Mouse (Mus musculus) intestine, postnatal 0 days (tissue): Measurements from ENCODE around the gene Hbs1l. TPM values are rescaled to one million over a fixed set of nuclear protein-coding genes. Genes with fewer than 3 reads are reported as not detected.

Source experiments
- ATAC-seq: fragments of 200-750 bp; cut with Nextera tagmentation; 2 replicates; pipeline ENCODE4 v1.8.0; 2017; ENCODE audit warnings: mild to moderate bottlenecking, moderate TSS enrichment, moderate library complexity
- H3K27ac ChIP-seq: fragments of 300-500 bp; sonication (generic); 2 replicates; pipeline ENCODE4 v1.5.1; 2014; ENCODE audit warnings: mild to moderate bottlenecking, low read depth, low read length, moderate library complexity
- H3K27me3 ChIP-seq: fragments of 300-500 bp; sonication (generic); replicated peaks from 2 replicates; pipeline ENCODE4 v1.6.1; 2014; ENCODE audit warnings: low read length, mixed read lengths; ENCODE audit not compliant: control insufficient read depth, insufficient read depth
- H3K36me3 ChIP-seq: fragments of 300-500 bp; sonication (generic); 2 replicates; pipeline ENCODE4 v1.6.1; 2014; ENCODE audit warnings: mild to moderate bottlenecking, moderate library complexity; ENCODE audit not compliant: control insufficient read depth, insufficient read depth
- H3K4me1 ChIP-seq: fragments of 300-500 bp; sonication (generic); replicated peaks from 2 replicates; pipeline ENCODE4 v1.6.1; 2014; ENCODE audit warnings: antibody characterized with exemption, low read length, mixed read lengths; ENCODE audit not compliant: control insufficient read depth, insufficient read depth
- H3K4me2 ChIP-seq: fragments of 300-500 bp; sonication (generic); replicated peaks from 2 replicates; pipeline ENCODE4 v1.6.1; 2014; ENCODE audit warnings: low read depth, mild to moderate bottlenecking, moderate library complexity
- H3K4me3 ChIP-seq: fragments of 300-500 bp; sonication (generic); 2 replicates; pipeline ENCODE4 v1.5.1; 2014; ENCODE audit warnings: low read depth, low read length
- H3K9ac ChIP-seq: fragments of 300-500 bp; sonication (generic); 2 replicates; pipeline ENCODE4 v1.6.1; 2014; ENCODE audit warnings: mild to moderate bottlenecking, low read depth, low read length
- H3K9me3 ChIP-seq: fragments of 300-500 bp; sonication (generic); 2 replicates; pipeline ENCODE4 v1.6.1; 2016; ENCODE audit warnings: mixed run types; ENCODE audit not compliant: control insufficient read depth
- CTCF ChIP-seq: sonication (generic); IDR thresholded peaks from 2 replicates; pipeline ENCODE4 v1.5.1; 2016; ENCODE audit warnings: low read depth, mild to moderate bottlenecking, control low read depth, antibody characterized with exemption, moderate library complexity
- WGBS: fragments of 180-500 bp; shearing (Covaris S2); extraction: QIAGEN DNeasy Blood & Tissue Kit; methylation state at CpG from one replicate; pipeline ENCODE4 v1.1.7; 2014; 5-methylcytosine and 5-hydroxymethylcytosine counted together
- polyA plus RNA-seq: library from polyadenylated mRNA; unstranded; fragments of >200 nt; fragmentation: Nextera tagmentation; extraction: Ambion mirVana; gene quantifications from 2 replicates; pipeline ENCODE4 v1.2.1, GENCODE M21; 2015

Hbs1l gene
- polyA plus RNA-seq: 37.8 and 40.7 TPM in 2 replicates

GRCm38 (mm10) chr10:21295759-21296621, at the start of gene Hbs1l:
Gene Hbs1l (plus strand): TSS chr10:21295979.
- peak within 1 kb of the TSS; percentile 81 for H3K9ac ChIP-seq
- no peaks in the 10 kb centered on the region for H3K27me3 ChIP-seq
- H3K4me1 ChIP-seq: peaks cover 10% of the 10 kb centered on the region; the same call in 1 of the 2 replicates
- no peaks in the 10 kb centered on the region for H3K9me3 ChIP-seq
- under 1% methylated on average over 73 of the region's 81 CpGs for WGBS
- H3K27ac ChIP-seq: peak within 1 kb of the TSS; percentile 69; the same call in 1 of the 2 replicates
- peaks cover 13% of the 10 kb centered on the region; the same call in 1 of the 2 replicates for H3K36me3 ChIP-seq
- peak within 1 kb of the TSS; percentile 61 for H3K4me3 ChIP-seq
- TF ChIP-seq CTCF: no peak
- peak within 1 kb of the TSS; percentile 67 for H3K4me2 ChIP-seq
- ATAC-seq: peak; percentile 98

- no peaks in the 10 kb centered on the region for H3K27me3 ChIP-seq
- ATAC-seq: no peak
- no peak for TF ChIP-seq CTCF
- no peaks in the 10 kb centered on the region for H3K36me3 ChIP-seq
- no peak overlapping the region for H3K4me3 ChIP-seq
- 88% methylated on average over 4 of the region's 4 CpGs for WGBS
- H3K9me3 ChIP-seq: no peaks in the 10 kb centered on the region
- H3K4me1 ChIP-seq: no peaks in the 10 kb centered on the region
- no peak overlapping the region for H3K27ac ChIP-seq
- H3K9ac ChIP-seq: no peak overlapping the region
- no peak overlapping the region for H3K4me2 ChIP-seq
Observed at GRCm38 (mm10) chr10:21248556-21248955, 47.2 kb upstream of the Hbs1l start.

GRCm38 (mm10) chr10:21251881-21252534, 43.8 kb upstream of the Hbs1l start:
- Histone ChIP-seq H3K4me2 (no peak overlapping the region), H3K9ac (no peak overlapping the region), H3K4me1 (no peaks in the 10 kb centered on the region), H3K9me3 (no peaks in the 10 kb centered on the region), H3K27ac (no peak overlapping the region), H3K27me3 (no peaks in the 10 kb centered on the region), H3K4me3 (no peak overlapping the region), H3K36me3 (no peaks in the 10 kb centered on the region)
- no peak for TF ChIP-seq CTCF
- 59% methylated on average over 15 of the region's 15 CpGs for WGBS
- no peak for ATAC-seq

GRCm38 (mm10) chr10:21252800-21253199, 43.0 kb upstream of the Hbs1l start:
- ATAC-seq: no peak
- Histone ChIP-seq H3K9ac (no peak overlapping the region), H3K4me3 (no peak overlapping the region), H3K27me3 (no peaks in the 10 kb centered on the region), H3K4me1 (no peaks in the 10 kb centered on the region), H3K4me2 (no peak overlapping the region), H3K36me3 (no peaks in the 10 kb centered on the region), H3K9me3 (no peaks in the 10 kb centered on the region), H3K27ac (no peak overlapping the region)
- 0 out of 2 replicates have a peak, but pooled peaks have one; percentile 11 for TF ChIP-seq CTCF
- 84% methylated on average over 4 of the region's 4 CpGs for WGBS

GRCm38 (mm10) chr10:21254266-21255140, 41.3 kb upstream of the Hbs1l start:
- Histone ChIP-seq H3K27ac (no peak overlapping the region), H3K4me1 (no peaks in the 10 kb centered on the region), H3K36me3 (no peaks in the 10 kb centered on the region), H3K27me3 (no peaks in the 10 kb centered on the region), H3K4me3 (no peak overlapping the region), H3K9ac (no peak overlapping the region), H3K9me3 (no peaks in the 10 kb centered on the region), H3K4me2 (no peak overlapping the region)
- no peak for ATAC-seq
- TF ChIP-seq CTCF: peak; percentile 17
- 82% methylated on average over 12 of the region's 12 CpGs for WGBS
